Mouse (Mus musculus): ENCODE measurements around the gene Scn1b. TPM values are rescaled to one million over a fixed set of nuclear protein-coding genes. Genes with fewer than 3 reads are reported as not detected.

Gene Scn1b
- total RNA-seq, 2 experiments from 2014 or later = 13.5 to 24.9 TPM

GRCm38 (mm10) chr7:31149751-31150565 is 23.2 kb upstream of the Scn1b start:
- DNase-seq (ENCODE audit: low spot score in 2 of 2) = no peak

GRCm38 (mm10) chr7:31149271-31149670 is 22.5 kb upstream of the Scn1b start:
- no peak for DNase-seq (ENCODE audit: low spot score in 2 of 2)

- DNase-seq (ENCODE audit: low spot score in 2 of 2) = no peak
These were observed 22.0 kb upstream of the Scn1b start for GRCm38 (mm10) chr7:31148756-31149155.

GRCm38 (mm10) chr7:31148086-31148485 is 21.3 kb upstream of the Scn1b start:
- no peak for DNase-seq (ENCODE audit: low spot score in 2 of 2)

GRCm38 (mm10) chr7:31145596-31146160 is 18.9 kb upstream of the Scn1b start:
- DNase-seq (ENCODE audit: low spot score in 2 of 2) = no peak

- DNase-seq (ENCODE audit: low spot score in 2 of 2) = no peak
These were observed 18.1 kb upstream of the Scn1b start for GRCm38 (mm10) chr7:31144886-31145285.

GRCm38 (mm10) chr7:31140941-31141340 is 14.1 kb upstream of the Scn1b start:
- DNase-seq (ENCODE audit: low spot score in 2 of 2) = no peak

GRCm38 (mm10) chr7:31140302-31140701 is 13.5 kb upstream of the Scn1b start:
- no peak for DNase-seq (ENCODE audit: low spot score in 2 of 2)

- peak; percentile 62 to 64 for DNase-seq (ENCODE audit: low spot score in 2 of 2)
These were observed 13.0 kb upstream of the Scn1b start for GRCm38 (mm10) chr7:31139765-31140164.

GRCm38 (mm10) chr7:31135717-31136116 is 8.9 kb upstream of the Scn1b start:
- no peak for DNase-seq (ENCODE audit: low spot score in 2 of 2)

- DNase-seq (ENCODE audit: low spot score in 2 of 2) = no peak
These were observed 5.1 kb upstream of the Scn1b start for GRCm38 (mm10) chr7:31131866-31132265.

GRCm38 (mm10) chr7:31130841-31131240 is 4.0 kb upstream of the Scn1b start:
- no peak for DNase-seq (ENCODE audit: low spot score in 2 of 2)

- no peak for DNase-seq (ENCODE audit: low spot score in 2 of 2)
These were observed 3.4 kb upstream of the Scn1b start for GRCm38 (mm10) chr7:31130197-31130596.

GRCm38 (mm10) chr7:31128157-31128705 is 1.4 kb upstream of the Scn1b start:
- DNase-seq (ENCODE audit: low spot score in 2 of 2) = no peak

GRCm38 (mm10) chr7:31126211-31126751 is 522 bp downstream of the Scn1b start:
- no peak for DNase-seq (ENCODE audit: low spot score in 2 of 2)

GRCm38 (mm10) chr7:31125116-31125515 is 1.7 kb downstream of the Scn1b start:
- no peak for DNase-seq (ENCODE audit: low spot score in 2 of 2)

- DNase-seq (ENCODE audit: low spot score in 2 of 2) = no peak
These were observed 2.4 kb downstream of the Scn1b start for GRCm38 (mm10) chr7:31124381-31124780.

GRCm38 (mm10) chr7:31123697-31124096 is 3.1 kb downstream of the Scn1b start:
- no peak for DNase-seq (ENCODE audit: low spot score in 2 of 2)

- DNase-seq (ENCODE audit: low spot score in 2 of 2) = no peak
These were observed 3.9 kb downstream of the Scn1b start for GRCm38 (mm10) chr7:31122641-31123631.

GRCm38 (mm10) chr7:31119556-31119955 is 7.2 kb downstream of the Scn1b start:
- no peak for DNase-seq (ENCODE audit: low spot score in 2 of 2)

GRCm38 (mm10) chr7:31118486-31118885 is 8.3 kb downstream of the Scn1b start:
- DNase-seq (ENCODE audit: low spot score in 2 of 2) = no peak
